Mouse (Mus musculus) embryo, embryonic 10 days (tissue): ENCODE measurements around the gene Ifnar1.
A peak's percentile ranks its signal among the peaks of the same experiment; 100 is the strongest.
"Not testable (repeated sequence)": the region's sequence is repeated elsewhere in the genome, so short reads cannot be mapped to it uniquely, and the experiment has no call there.

Experiments
- DNase-seq: peaks from one replicate; pipeline ENCODE4 v3.0.0-alpha.2; 2015; ENCODE audit warnings: low spot score

Gene Ifnar1

DNA sequence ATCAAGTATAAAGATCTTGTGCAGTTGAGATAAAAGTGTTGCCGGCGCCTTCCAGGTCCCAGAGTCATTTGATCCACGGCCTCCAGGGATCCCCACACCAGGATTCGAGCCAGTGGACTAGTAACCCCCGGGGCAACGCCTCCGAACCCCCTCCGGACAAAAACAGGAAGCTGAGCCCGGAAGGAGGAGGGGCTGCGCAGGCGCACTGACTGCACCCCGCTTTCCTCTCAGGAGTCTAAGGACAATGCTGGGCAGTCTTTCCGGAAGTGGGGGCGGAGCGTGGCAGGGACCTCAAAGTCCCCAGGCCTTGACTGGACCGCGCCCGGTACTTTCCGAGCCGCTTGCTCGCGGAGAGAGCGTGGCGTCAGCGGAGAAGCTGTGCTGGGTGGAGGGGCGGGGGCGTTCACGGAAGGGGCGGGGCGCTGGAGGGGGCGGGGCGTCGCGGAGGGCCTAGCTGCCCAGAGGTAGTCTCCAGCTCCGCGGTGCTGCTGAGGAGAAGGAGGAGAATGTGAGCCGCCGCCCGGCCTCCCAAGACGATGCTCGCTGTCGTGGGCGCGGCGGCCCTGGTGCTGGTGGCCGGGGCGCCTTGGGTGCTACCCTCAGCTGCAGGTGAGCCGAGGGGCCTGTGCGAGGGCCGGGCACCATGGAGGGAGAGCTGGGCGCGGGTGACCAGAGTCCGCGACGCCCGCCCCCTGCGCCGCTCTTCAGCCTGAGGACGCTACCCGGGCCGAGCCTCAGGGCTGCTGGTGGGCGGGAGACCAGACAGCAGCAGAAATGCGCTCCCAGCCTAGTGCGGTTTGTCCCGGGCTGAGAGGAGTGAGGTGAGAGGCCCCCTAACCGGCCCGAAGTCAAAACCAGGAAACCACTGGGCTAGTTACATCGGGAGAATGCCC lies at the start of gene Ifnar1:
Ifnar1 (plus strand) TSS at position 431 of the 893 bp plus-strand sequence.
- peak; percentile 99 for DNase-seq

DNA sequence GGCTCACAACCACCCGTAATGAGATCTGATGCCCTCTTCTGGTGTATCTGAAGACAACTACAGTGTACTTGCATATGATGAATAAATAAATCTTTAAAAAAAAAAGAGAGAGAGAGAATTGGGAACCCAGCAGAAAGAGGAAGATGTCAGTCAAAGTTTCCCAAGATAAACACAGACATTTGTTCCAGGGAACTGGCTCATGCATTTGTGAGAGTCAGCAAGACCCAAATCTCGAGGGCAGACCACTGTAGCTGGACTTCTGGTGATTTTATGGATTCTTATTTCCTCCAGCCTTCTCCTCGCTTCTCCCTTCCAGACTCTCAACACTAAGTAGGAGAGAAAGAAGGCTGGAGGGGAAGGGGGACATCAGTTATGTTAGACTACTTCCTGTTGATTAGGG lies 47.0 kb upstream of the Ifnar1 start:
- no peak for DNase-seq

DNA sequence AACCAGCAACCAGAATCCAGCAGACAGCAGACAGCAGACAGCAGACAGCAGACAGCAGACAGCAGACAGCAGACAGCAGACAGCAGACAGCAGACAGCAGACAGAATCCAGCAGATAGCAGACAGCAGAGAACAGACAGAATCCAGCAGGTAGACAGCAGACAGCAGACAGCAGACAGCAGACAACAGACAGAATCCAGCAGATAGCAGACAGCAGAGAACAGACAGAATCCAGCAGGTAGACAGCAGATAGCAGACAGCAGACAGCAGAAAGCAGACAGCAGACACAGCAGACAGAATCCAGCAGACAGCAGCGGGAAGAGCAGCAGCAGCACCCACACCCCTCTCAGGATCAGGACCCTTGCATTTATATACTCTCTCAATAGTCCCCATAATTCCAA lies 46.4 kb upstream of the Ifnar1 start:
- DNase-seq = not testable (repeated sequence)

DNA sequence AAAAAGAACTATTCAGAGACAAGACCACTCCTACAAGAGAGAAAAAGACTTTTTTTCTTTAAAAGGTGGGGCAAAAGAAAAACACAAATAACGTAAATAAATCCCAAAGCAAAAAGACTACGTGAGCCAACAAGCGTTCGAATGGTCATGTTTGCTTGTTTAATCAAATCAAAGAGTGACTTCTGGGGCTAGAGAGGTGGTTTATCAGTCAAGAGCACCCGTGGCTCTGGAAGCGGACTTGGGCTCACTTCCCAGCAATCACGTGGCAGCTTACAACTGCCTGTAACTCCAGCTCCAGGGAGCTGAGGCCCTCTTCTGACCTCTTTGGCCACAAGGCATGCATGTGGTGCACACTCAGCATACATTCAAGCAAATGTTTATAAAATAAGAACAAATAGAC lies 43.7 kb upstream of the Ifnar1 start:
- DNase-seq = peak; percentile 25

DNA sequence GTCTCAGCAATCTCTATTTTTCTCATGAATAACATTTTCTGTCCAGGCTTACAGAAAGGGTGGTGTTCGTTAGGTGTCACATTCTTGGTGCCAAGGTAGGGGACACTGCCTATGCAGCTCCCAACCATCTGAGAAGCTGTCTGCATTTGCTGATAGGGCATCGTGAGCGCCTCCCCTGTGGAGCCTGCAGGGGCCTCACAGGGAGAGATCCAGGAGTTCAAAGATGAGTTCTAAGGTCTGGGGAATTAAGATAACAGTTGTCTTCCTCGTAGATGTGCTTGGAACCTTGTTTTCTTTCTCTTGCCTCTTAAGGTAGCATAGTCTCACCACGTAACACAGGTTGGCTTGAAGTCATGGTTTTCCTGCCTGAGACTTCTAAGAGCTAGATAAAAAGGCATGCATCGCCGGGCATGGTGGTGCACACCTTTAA lies 43.2 kb upstream of the Ifnar1 start:
- DNase-seq = no peak

DNA sequence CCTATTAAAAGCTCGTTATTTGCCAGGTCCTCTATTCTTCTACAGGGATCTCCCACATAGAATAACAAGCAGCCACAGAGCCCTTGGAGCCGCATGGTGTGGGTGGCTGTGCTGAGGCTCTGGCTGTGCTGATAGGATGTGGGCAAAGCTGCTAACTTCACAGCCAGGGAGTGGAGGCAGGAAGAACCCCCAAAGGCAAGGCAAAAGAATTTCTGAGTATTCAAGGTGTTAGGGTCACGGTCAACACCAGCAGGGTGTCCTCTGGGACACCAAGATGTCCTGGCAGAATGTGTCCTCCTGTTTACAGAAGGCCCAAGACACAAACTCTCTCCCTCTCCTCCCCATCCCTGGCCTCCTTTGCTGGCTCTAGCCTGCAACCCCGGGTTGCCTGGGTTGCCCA lies 42.6 kb upstream of the Ifnar1 start:
- DNase-seq = no peak

DNA sequence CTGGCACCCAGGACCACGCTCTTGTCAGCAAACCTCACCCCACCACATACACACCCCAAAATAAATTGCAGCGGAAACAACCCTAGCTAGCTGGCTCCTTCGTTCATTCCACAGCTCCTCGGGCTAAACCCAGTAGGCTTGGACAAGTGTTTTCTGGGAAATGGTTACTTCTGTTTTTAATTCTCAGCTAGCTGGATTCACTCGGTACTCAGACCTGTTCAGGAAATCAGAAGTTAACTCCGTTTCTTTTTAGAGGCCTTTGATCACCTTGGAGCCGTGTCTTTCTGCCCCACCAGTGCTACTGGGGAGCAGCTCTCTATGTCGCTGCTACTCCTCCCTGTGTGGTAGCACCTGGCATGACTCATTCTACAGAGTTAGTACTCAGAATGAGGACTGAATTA lies 41.8 kb upstream of the Ifnar1 start:
- no peak for DNase-seq

DNA sequence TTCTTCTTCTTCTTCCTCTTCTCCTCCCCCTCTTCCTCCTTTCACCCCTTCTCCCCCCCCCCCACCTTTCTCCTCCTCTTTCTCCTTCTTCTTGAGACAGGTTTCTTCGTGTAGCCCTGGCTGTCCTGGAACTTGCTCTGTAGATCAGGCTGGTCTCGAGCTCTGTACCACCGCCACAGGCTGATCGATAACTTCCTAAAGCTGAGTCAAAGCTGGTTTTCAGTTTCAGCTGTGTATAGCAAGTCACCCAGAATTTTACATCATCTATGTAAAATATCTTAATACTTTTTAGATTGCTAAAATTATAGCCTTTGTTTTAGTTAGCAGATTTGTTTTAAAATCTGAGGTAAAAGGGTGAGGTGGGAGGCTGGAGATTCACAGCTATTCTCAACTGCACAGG lies 40.2 kb upstream of the Ifnar1 start:
- DNase-seq = no peak

DNA sequence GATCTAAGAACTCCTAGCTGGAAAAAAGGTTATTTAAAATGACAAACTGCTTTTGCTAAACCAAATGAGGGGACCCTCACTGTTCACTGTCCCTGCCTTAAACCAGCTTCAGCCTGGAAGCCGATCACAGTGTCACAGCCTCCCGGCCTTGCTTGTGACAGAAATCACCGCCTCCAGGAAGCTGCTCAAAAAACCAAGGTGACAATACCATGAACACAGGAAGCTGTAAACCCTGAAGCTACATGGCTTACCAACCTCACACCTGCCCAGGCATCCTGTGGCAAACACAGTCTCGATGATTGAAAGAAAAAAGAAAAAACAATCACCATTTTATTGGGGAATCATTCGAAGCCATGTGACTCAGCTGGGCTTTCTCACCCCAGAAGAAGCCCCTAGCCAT lies 39.5 kb upstream of the Ifnar1 start:
- DNase-seq = no peak

DNA sequence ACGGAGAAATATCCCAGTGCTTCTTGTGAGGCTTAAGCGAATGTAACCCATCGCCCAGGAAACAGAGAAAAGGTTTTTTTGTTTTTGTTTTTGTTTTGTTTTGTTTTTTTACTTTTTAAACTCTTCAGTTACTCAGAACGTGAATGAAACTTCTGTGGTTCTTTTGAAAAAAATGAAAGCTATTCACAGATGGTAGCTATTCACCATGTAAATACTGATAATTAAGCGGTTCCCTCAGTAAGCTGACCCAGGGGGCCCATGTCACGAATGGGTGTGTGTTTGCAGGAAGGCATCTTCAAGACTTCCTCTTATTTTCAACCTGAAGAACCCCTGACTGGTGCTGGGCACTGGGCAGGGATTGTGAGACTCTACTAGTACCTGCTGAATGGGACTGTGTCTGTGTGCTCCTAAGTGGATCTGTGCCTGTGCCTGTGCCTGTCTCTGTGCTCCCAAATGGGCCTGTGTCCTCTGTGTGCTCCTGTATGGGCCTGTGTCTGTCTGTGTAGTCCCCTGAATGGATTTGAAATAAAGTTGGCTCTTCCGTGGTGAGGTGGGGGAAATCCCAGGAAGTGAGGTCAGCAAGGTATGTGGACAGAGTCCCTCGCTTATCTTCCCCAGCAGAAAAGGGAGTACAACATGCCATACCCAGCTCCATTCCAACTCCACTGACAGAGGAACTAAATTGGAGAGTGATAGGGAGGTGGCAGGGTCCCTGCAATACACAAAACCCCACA lies 38.1 kb upstream of the Ifnar1 start:
- DNase-seq = no peak

DNA sequence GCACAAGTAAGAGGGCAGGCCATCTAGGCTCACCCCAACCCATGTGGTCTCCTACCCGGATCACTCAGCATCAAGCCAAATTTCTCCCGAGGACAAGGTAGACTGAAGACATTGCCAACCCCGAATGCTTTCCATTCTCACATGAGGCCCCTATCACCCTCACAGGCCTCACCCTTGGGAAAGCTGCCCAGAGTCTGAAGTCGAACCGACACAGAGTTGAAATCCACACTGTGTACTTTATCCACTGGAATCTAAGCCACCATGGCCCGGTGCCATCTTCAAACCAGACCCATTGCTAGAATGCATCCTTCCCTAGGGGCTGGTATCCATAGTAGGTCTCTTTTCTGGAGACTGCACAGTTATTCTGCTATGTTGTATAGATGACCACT lies 37.5 kb upstream of the Ifnar1 start:
- no peak for DNase-seq

DNA sequence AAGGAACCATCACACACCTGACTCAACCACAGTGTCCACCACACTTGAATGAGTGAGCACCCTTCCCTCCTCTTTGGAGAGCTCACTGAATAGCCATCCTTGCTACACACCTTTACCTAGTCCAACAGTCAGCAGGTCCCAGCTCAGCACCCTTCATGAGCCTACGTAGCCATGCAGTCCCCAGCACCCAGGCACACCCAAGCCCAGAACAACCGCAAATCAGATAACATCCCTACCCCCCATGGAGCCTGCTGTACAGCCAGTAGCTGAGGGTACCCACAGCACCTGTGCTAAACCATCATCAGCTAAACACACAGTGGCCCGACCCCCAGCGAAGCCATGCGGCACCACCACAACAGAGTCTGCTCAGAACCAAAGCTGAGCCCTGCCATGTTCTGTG lies 37.0 kb upstream of the Ifnar1 start:
- no peak for DNase-seq

DNA sequence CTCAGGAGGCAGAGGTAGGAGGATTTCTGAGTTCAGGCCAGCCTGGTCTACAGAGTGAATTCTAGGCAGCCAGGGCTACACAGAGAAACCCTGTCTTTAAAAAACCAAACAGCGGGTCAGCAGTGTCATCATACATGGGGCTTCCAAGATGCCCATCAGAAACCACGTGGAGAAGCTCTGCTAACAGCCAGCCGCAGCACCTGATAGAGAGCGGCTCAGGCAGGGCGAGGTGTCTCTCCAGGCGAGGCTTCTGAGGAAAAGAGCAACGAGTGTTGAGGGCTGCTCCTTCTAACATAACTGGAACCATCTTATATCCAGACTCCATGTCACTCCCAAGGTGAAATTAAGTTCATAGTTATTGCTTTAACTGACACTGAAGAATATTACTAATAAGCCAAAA lies 36.1 kb upstream of the Ifnar1 start:
- no peak for DNase-seq

DNA sequence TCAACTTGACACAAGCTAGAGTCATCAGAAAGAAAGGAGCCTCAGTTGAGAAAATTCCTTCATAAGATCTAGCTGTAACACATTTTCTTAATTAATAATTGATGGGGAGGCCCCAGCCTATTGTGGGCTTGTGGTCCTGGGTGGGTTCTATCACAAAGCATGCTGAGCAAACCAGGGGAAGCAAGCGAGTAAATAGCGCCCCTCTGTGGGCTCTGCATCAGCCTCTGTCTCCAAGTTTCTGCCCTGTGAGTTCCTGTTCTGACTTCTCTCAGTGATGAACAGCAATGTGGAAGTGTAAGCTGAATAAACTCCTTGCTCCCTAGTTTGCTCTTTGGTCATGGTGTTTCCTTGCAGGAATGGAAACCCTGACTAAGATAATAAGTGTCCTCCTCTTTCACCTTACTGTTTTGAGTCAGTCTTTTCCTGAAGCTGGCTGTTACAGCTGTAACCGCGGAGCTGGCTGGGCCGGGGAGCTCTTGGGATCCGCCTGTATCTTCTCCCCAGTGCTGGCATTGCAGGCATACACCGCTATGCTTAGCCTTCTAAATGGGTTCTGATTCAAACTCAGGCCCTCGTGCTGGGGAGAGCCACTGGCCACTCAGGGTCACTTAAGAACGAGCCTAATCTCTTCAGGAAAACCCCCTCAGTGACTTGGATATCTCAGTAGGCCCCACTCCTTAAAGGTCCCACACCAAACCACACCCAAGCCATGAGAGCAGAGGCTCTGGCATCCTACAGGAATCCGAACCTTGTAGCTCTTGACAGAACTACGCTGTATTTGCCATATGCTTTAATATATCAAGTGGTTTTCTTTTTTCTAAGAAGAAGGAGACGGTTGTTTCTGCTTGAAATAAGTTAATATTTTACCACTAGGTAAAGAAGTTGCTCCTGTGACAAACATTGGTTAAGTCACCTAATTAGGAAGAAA lies 34.6 kb upstream of the Ifnar1 start:
- DNase-seq = no peak

DNA sequence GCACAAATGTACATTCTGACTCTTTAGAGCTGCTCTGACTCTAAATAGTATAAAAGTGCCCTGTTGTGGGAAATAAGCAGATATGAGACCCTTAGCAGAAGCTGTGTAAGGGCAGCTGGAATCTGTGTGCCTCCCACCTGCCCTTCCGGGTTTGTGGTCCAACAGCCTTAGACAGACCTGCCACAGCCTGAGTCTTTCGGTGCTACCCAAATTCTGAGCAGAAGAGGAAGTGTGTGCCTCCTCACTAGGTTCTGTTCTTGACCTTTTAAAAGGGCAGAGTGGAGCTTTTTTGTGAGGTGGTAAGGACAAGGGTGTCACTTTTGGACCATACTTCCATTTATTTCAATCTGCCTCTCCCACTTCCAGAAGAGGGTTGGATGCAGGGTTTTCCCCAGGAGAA lies 33.1 kb upstream of the Ifnar1 start:
- no peak for DNase-seq

DNA sequence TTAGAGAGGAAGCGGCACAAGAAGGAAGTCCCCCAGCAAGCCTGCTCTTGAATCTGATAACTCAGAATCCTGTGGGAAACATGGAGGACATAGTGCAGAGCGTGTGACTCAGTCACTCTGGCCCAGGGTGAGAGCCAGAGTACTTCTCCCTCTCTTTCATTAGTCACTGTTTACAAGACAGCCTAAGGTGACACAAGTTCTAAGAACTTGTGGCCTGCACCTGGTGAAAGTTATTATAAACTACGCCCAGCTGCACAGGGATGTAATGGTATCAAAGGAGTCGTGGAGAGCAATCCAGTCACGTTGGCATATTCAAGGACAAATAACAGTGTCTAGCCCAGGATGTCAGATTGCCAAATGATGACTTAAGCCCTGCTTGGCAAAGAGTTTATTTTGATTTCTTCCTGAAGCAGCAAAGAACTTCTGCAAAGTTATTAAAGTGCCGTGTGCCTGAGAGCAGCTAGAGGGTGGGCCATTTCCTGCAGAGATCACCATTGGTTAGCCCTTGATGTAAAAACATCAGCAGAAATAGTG lies 32.6 kb upstream of the Ifnar1 start:
- no peak for DNase-seq

DNA sequence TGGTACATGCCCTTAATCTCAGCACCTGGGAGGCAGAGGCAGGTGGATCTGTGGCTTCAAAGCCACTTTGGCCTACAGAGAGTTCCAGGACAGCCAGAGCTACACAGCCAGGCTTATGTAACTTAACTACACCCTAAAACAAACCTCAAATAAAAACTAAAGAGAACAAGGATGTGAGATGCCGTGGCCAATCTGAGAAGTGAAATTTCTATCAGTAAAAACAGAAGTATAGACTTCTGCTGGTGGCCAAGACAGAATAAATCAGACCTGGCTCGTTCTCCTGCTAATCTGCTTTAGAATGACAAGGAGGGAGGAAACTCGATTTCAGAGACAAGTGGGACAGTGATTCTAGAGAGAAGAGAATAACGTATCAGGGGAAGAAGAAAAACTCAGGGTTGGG lies 29.2 kb upstream of the Ifnar1 start:
- no peak for DNase-seq

DNA sequence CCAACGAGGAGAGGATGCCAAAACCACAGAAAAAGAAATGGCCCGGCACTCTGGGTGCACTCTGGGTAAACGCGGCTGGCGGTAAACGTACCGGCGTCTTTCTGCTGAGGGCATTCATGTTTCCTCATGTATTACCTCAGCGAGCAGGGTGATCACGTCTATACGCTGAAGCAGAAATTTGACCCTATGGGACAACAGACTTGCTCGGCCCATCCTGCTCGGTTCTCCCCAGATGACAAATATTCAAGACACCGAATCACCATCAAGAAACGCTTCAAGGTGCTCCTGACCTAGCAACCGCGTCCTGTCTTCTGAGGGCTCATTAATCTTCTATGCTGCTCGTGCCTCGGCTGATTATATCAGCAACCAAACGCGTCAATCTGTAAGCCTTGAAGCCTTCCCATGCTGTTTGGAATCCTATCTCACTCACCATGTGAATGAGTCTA lies 26.7 kb upstream of the Ifnar1 start:
- DNase-seq = no peak

DNA sequence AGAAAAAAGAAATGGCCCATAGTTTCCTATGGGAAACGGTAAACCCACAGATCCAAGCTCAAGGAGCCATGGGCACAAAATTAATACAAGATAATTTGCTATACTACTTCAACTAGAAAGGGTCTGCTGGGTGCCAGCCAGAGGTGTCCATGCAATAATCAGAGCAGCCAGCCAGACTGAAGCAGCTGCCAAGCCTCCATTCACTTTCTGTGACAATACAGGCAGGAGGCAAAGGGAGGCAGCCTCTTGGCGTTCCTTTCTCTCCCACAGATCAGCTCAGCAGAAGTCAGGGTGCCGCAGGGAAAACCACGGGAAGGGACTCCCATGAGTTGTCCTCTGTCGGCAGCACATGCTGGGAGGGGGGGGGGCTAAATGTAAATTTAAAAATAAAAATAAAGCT lies 26.1 kb upstream of the Ifnar1 start:
- no peak for DNase-seq

DNA sequence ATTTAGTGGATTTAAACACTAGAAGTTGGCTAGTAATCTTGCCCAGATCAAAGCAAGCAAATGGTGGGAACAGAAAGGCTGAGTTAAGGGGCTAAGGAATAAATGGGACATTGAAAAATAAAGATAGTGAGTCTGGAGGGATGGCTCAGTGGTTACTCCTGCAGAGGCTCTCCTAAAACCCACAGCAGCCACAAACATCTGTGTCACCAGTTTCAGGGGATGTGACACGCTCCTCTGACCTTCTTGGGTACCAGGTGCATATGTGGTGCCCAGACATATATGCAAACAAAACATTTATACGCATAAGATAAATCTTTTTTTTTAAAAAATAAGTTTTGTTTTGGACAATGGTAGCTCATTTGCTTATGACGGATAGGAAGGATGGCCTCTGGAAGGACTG lies 25.6 kb upstream of the Ifnar1 start:
- DNase-seq = no peak

DNA sequence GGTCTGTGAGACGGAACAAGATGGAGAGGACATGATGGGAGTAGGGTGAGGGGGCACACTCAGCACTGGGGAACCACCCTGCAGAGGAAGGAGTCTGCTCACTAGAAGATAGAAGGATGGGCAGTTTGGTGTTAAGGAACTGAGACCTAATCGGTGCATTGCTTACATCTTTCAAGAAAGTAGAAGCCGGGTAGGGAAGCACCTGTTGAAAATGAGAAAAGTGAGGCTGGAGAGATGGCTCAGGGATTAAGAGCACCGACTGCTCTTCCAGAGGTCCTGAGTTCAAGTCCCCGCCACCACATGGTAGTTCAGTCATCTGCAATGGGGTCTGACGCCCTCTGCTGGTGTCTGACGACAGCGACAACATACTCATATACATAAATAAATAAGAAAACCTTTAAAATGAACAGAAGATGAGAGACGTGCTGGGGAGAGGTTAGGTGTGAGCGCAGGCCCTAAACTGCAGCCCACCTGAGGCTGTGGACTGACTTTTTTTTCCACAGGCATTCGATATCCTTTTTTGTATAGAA lies 25.1 kb upstream of the Ifnar1 start:
- DNase-seq = no peak
